Mouse (Mus musculus) kidney, postnatal 14 days (tissue): ENCODE results near the gene Paqr4.

Experiments used
- DNase-seq: peaks from one replicate; pipeline ENCODE4 v3.0.0; 2022; ENCODE audit warnings: mixed read lengths

The Paqr4 gene

GRCm38 (mm10) chr17:23748631-23749391 is 8.1 kb upstream of the Paqr4 start:
- DNase-seq: peak; percentile 87

GRCm38 (mm10) chr17:23748026-23748425 is 7.4 kb upstream of the Paqr4 start:
- no peak for DNase-seq

GRCm38 (mm10) chr17:23747471-23747870 is 6.8 kb upstream of the Paqr4 start:
- no peak for DNase-seq

- DNase-seq: no peak
Measured at GRCm38 (mm10) chr17:23746767-23747166, 6.1 kb upstream of the Paqr4 start.

- DNase-seq: no peak
Measured at GRCm38 (mm10) chr17:23746311-23746710, 5.6 kb upstream of the Paqr4 start.

- DNase-seq: no peak
Measured at GRCm38 (mm10) chr17:23745301-23746251, 4.9 kb upstream of the Paqr4 start, which contains the start of gene Kremen2. Kremen2 (minus strand) TSS chr17:23745833.

GRCm38 (mm10) chr17:23744651-23745050 is 4.0 kb upstream of the Paqr4 start:
- no peak for DNase-seq

- DNase-seq: no peak
Measured at GRCm38 (mm10) chr17:23744076-23744475, 3.4 kb upstream of the Paqr4 start.

GRCm38 (mm10) chr17:23742941-23743340 is 2.3 kb upstream of the Paqr4 start:
- DNase-seq: no peak

- no peak for DNase-seq
Measured at GRCm38 (mm10) chr17:23742210-23742793, 1.6 kb upstream of the Paqr4 start.

GRCm38 (mm10) chr17:23741359-23742209 is 917 bp upstream of the Paqr4 start:
- DNase-seq: no peak

- peak; percentile 93 for DNase-seq
Measured at GRCm38 (mm10) chr17:23740136-23740584, 507 bp downstream of the Paqr4 start.

GRCm38 (mm10) chr17:23739202-23740135 is 1.2 kb downstream of the Paqr4 start:
- no peak for DNase-seq

GRCm38 (mm10) chr17:23738836-23739201 is 1.8 kb downstream of the Paqr4 start:
- DNase-seq: no peak

- DNase-seq: no peak
Measured at GRCm38 (mm10) chr17:23737493-23738445, 2.9 kb downstream of the Paqr4 start.

GRCm38 (mm10) chr17:23734341-23734740 is 6.3 kb downstream of the Paqr4 start:
- DNase-seq: no peak

- no peak for DNase-seq
Measured at GRCm38 (mm10) chr17:23730441-23730840, 10.2 kb downstream of the Paqr4 start.

- DNase-seq: peak; percentile 87
Measured at GRCm38 (mm10) chr17:23726758-23727142, 13.9 kb downstream of the Paqr4 start.

GRCm38 (mm10) chr17:23725999-23726757 is 14.5 kb downstream of the Paqr4 start, which contains the start of gene Pkmyt1:
Pkmyt1 (plus strand) TSS chr17:23726336.
- peak; percentile 97 for DNase-seq
